Mouse (Mus musculus) myocyte (in vitro differentiated cells): ENCODE measurements around the gene Cacna1s. TPM values are rescaled to one million over a fixed set of nuclear protein-coding genes. Genes with fewer than 3 reads are reported as not detected.

Source experiments
- H3K27me3 ChIP-seq: one replicate; pipeline ENCODE4 v1.6.1; 2011; ENCODE audit not compliant: control insufficient read depth, insufficient read depth, insufficient read length
- H3K36me3 ChIP-seq: one replicate; pipeline ENCODE4 v1.6.1; 2011; ENCODE audit not compliant: control insufficient read depth, insufficient read depth
- H3K4me2 ChIP-seq: one replicate; pipeline ENCODE4 v1.6.1; 2011; ENCODE audit warnings: low read depth, control low read depth
- H3K4me3 ChIP-seq: one replicate; pipeline ENCODE4 v1.5.1; 2011; ENCODE audit warnings: mild to moderate bottlenecking, control low read depth, moderate library complexity
- H3K79me2 ChIP-seq: one replicate; pipeline ENCODE4 v1.6.1; 2011; ENCODE audit not compliant: control insufficient read depth, insufficient read depth
- H3ac ChIP-seq: one replicate; pipeline ENCODE4 v1.6.1; 2011; ENCODE audit not compliant: control insufficient read depth, insufficient read length
- CEBPB ChIP-seq: IDR thresholded peaks from 2 replicates; pipeline ENCODE4 v1.6.1; 2011; ENCODE audit warnings: mild to moderate bottlenecking, moderate library complexity; ENCODE audit not compliant: poor library complexity, insufficient read depth, severe bottlenecking
- E2F4 ChIP-seq: IDR thresholded peaks from one replicate; pipeline ENCODE4 v1.6.1; 2011; ENCODE audit warnings: mild to moderate bottlenecking, control low read depth, moderate library complexity; ENCODE audit not compliant: insufficient read depth
- MAX ChIP-seq: IDR thresholded peaks from one replicate; pipeline ENCODE4 v1.6.1; 2011; ENCODE audit warnings: low read depth, mild to moderate bottlenecking, control low read depth
- MYOD1 ChIP-seq, 3 experiments: IDR thresholded peaks; one replicate each; pipeline ENCODE4 v1.6.1; 2011; ENCODE audit warnings: control low read depth in 2 of 3, low read depth in 2 of 3, mild to moderate bottlenecking in 2 of 3, moderate library complexity in 1 of 3; ENCODE audit not compliant: insufficient read length in 2 of 3, control insufficient read depth in 1 of 3
- MYOG ChIP-seq, 3 experiments: IDR thresholded peaks; one replicate each; pipeline ENCODE4 v1.6.1; 2011; ENCODE audit warnings: control low read depth in 2 of 3, low read depth in 2 of 3, mild to moderate bottlenecking in 2 of 3; ENCODE audit not compliant: insufficient read length in 2 of 3, control insufficient read depth in 1 of 3, insufficient read depth in 1 of 3
- POLR2A ChIP-seq: IDR thresholded peaks from one replicate; pipeline ENCODE4 v1.6.1; 2011; ENCODE audit warnings: low read depth, mild to moderate bottlenecking, control low read depth, moderate library complexity; ENCODE audit not compliant: insufficient read length
- POLR2AphosphoS2 ChIP-seq: IDR thresholded peaks from one replicate; pipeline ENCODE4 v1.6.1; 2011; ENCODE audit warnings: low read depth, control low read depth; ENCODE audit not compliant: insufficient read length
- REST ChIP-seq: IDR thresholded peaks from one replicate; pipeline ENCODE4 v1.6.1; 2011; ENCODE audit warnings: mild to moderate bottlenecking, control low read depth, moderate library complexity; ENCODE audit not compliant: insufficient read depth, insufficient read length
- SRF ChIP-seq: IDR thresholded peaks from one replicate; pipeline ENCODE4 v1.6.1; 2011; ENCODE audit warnings: low read depth; ENCODE audit not compliant: control insufficient read depth, insufficient read length
- TCF12 ChIP-seq: IDR thresholded peaks from one replicate; pipeline ENCODE4 v1.6.1; 2011; ENCODE audit warnings: mild to moderate bottlenecking, control low read depth; ENCODE audit not compliant: poor library complexity, insufficient read depth, severe bottlenecking
- TCF3 ChIP-seq: IDR thresholded peaks from one replicate; pipeline ENCODE4 v1.6.1; 2011; ENCODE audit warnings: low read depth, control low read depth; ENCODE audit not compliant: insufficient read length
- USF1 ChIP-seq: IDR thresholded peaks from one replicate; pipeline ENCODE4 v1.6.1; 2011; ENCODE audit warnings: low read depth, mild to moderate bottlenecking, control low read depth, moderate library complexity
- polyA plus RNA-seq: library from polyadenylated mRNA; unstranded; fragments of >200 nt; fragmentation: generic; extraction: Trizol; gene quantifications from one replicate; pipeline ENCODE4 v1.2.1, GENCODE M21; 2012; ENCODE audit warnings: missing spikeins

The Cacna1s gene
- polyA plus RNA-seq, 1 experiment: 177 TPM

DNA sequence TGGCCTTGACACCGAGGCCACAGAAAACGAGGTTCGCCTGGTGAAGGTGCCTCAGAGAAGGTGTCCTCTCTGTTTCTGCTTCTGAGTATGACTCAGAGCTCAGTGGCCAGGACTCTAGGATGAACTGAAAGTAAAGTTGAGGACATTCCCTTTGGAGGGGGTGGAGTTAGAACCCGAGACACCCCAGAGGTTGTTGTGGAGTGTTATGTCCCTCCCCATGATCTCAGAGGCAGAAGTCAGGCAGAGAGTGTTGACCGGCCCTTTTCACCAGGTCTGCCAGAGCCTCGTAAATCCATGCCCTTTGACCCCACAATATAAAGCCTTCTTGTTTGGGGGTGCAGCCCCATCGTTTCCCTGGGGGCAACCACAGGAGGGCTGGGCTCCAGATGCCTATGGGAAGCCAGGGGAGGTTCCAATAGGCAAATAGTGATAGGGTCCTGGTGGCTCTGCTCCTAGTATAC lies 84.6 kb downstream of the Cacna1s start:
- H3K4me2 ChIP-seq: peak overlapping the region; percentile 91
- H3K36me3 ChIP-seq: no peaks in the 10 kb centered on the region
- peaks cover 62% of the 10 kb centered on the region for H3K79me2 ChIP-seq
- H3K27me3 ChIP-seq: no peaks in the 10 kb centered on the region
- no peak overlapping the region for H3ac ChIP-seq
- peak overlapping the region; percentile 5 for H3K4me3 ChIP-seq
- TF ChIP-seq MAX (no peak), POLR2A (peak; percentile 14)

DNA sequence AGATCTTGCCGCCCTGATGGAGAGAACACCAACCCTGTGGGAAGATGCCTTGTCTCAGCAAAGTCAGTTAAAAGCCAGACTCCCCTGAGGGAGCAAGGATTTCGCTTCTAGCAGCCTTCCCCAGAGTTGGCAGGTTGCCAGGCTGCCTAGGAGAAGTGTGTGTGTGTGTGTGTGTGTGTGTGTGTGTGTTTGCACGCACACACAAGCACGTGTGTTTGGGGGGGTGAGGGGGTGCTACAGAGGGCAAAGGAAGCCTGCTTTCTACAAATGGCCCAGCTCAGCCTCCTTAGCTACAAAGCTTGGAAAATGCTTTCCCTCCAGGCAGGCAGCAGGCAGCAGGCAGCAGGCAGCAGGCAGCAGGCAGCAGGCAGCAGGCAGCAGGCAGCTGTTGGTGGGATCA lies 85.0 kb downstream of the Cacna1s start:
- Histone ChIP-seq H3K79me2 (peaks cover 57% of the 10 kb centered on the region), H3K4me3 (peak overlapping the region; percentile 5), H3K4me2 (peak overlapping the region; percentile 91), H3ac (no peak overlapping the region), H3K36me3 (no peaks in the 10 kb centered on the region), H3K27me3 (no peaks in the 10 kb centered on the region)
- TF ChIP-seq CEBPB (no peak), TCF3 (peak; percentile 11), MYOG (IDR thresholded peaks at IDR 0.05; ENCODE audit: control insufficient read depth in 1 of 3, insufficient read depth in 1 of 3, insufficient read length in 2 of 3, low read depth in 2 of 3) (peak in 2 of 3 experiments; percentile 65 to 68), MYOD1 (IDR thresholded peaks at IDR 0.05; ENCODE audit: control insufficient read depth in 1 of 3, insufficient read length in 2 of 3, low read depth in 2 of 3) (peak in 2 of 3 experiments; percentile 49 to 53)

DNA sequence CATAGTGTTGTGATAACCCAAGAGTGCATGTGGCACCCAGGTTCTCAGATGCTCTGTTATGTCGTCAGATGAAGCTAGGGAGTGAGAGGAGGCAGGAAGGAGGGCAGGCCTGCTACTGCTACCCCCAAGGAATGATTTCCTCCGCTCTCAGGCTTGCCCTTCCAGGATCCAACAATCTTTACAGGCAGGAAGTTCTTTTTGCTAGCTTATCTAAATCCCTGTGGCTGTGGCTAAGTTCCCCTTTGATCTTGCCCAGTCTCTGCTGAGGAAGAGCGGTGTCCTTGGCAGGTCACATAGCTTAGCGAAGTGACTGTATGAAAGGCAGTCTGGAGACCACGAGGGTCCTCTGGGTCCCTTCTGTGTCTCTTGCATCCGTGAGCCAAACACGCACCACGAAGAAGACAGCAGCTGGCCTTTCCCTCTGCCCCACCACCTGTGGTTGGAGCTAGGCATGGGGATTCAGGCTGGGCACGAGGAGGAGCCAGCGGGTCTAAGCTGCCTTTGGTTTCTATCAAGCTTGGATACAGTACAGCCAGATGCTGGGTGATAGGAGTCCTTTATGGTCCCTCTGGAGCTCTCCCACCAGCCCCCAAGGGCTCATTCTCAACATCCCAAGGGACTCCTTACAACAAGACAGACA lies 85.8 kb downstream of the Cacna1s start:
- H3K4me2 ChIP-seq: peak overlapping the region; percentile 89
- TF ChIP-seq POLR2AphosphoS2: no peak
- no peak for TF ChIP-seq USF1
- TF ChIP-seq E2F4: no peak
- TF ChIP-seq MYOD1 (IDR thresholded peaks at IDR 0.05; ENCODE audit: control insufficient read depth in 1 of 3, insufficient read length in 2 of 3, low read depth in 2 of 3): peak in 2 of 3 experiments; percentile 80 to 81
- no peak for TF ChIP-seq REST
- TF ChIP-seq TCF12: peak; percentile 13
- TF ChIP-seq MAX: no peak
- no peak for TF ChIP-seq TCF3
- no peak for TF ChIP-seq POLR2A
- no peak for TF ChIP-seq CEBPB
- no peak for TF ChIP-seq SRF
- peak in 2 of 3 experiments; percentile 59 to 81 for TF ChIP-seq MYOG (IDR thresholded peaks at IDR 0.05; ENCODE audit: control insufficient read depth in 1 of 3, insufficient read depth in 1 of 3, insufficient read length in 2 of 3, low read depth in 2 of 3)
- H3K79me2 ChIP-seq: peaks cover 49% of the 10 kb centered on the region
- no peak overlapping the region for H3K4me3 ChIP-seq
- no peak overlapping the region for H3ac ChIP-seq
- no peaks in the 10 kb centered on the region for H3K27me3 ChIP-seq
- no peaks in the 10 kb centered on the region for H3K36me3 ChIP-seq

DNA sequence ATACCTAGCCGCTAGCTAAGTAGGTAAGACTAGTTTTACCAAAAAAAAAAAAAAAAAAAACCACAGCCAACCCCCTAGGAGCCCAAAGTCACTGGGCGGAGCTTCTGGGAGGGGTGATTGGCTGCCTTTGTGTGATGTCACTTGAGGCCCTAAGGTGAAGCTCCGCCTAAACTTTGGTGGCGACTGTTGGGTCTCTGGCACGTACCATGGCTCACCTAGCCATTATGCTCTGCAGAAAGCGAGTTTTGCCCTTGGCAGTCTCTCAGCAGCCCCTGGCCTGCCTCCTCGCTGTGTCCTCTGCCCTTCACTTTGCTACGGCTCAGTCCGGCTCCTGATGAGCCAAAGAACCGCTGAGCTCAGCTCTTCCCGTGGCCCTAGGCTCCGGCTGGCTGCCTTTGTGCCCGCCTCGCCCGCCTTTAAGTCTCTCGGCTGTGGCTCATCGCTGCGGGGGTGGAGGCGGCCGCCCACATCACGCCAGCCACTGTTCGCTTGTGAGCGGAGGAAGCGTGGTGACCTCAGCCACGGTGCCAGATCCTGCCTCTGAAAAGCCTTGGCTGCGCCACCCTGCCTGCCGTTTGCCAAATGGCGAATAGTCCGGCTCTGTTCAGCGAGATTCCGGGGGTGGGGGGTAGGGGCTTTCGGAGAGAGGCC lies 87.6 kb downstream of the Cacna1s start:
- peaks cover 33% of the 10 kb centered on the region for H3K79me2 ChIP-seq
- H3K27me3 ChIP-seq: no peaks in the 10 kb centered on the region
- H3ac ChIP-seq: peak overlapping the region; percentile 6
- H3K4me2 ChIP-seq: peak overlapping the region; percentile 89
- H3K4me3 ChIP-seq: peak overlapping the region; percentile 23
- no peaks in the 10 kb centered on the region for H3K36me3 ChIP-seq
- no peak for TF ChIP-seq USF1
- TF ChIP-seq MYOD1 (IDR thresholded peaks at IDR 0.05; ENCODE audit: control insufficient read depth in 1 of 3, insufficient read length in 2 of 3, low read depth in 2 of 3): peak in 1 of 3 experiments; percentile 7
- TF ChIP-seq POLR2A: peak; percentile 79
- TF ChIP-seq TCF3: no peak
- TF ChIP-seq SRF: no peak
- TF ChIP-seq CEBPB: no peak
- TF ChIP-seq E2F4: no peak
- TF ChIP-seq POLR2AphosphoS2: peak; percentile 69

DNA sequence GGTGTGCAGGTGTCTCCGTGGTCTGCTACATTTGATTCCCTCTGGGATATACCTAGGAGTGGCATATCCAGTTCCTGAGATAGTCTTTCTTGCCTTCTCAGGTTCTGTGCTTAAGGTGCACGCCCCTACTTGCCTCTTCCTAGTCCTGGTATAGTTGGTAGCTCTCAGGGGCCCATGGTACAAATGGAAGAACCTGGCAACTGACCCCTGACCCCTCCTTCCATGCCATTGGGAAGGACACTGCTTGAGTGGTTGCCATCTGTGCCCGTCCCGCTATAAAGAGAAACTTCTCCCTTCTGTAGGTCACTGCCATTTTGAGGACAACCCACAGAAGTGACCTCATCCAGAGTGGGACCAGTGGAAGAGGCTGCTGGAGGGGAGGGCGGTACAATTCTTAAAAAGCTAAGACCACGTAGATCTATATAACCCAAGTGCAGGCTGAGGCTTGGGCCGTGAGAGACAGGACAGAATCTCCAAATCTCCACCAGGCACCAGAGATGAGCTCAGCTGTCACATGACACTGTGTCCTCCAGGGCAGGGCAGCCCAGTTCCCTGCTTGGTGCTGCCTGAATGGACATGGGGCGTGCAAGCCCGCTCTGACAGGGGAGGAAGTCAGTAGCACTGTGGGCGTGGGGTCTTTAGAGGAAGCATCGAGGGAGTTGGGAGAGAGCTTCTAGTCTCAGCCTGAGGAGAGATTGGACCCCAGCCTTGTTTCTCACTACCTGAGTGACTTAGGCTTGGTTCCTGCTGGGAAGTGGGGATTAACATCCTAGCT lies 88.8 kb downstream of the Cacna1s start:
- H3K4me3 ChIP-seq: no peak overlapping the region

More for the DNA sequence above, 88.8 kb downstream of the Cacna1s start:
- Histone ChIP-seq H3ac (no peak overlapping the region), H3K79me2 (peaks cover 29% of the 10 kb centered on the region), H3K36me3 (no peaks in the 10 kb centered on the region), H3K4me2 (peak overlapping the region; percentile 22), H3K27me3 (no peaks in the 10 kb centered on the region)
- TF ChIP-seq TCF12 (no peak), USF1 (peak; percentile 34)
